Mouse (Mus musculus): ENCODE measurements at regions not wholly inside any gene's neighbourhood (a gene's known extent, or its start where the extent isn't known, plus 50 kb on each side); places are given as distances from the start of the nearest gene placed in this dataset.

DNA sequence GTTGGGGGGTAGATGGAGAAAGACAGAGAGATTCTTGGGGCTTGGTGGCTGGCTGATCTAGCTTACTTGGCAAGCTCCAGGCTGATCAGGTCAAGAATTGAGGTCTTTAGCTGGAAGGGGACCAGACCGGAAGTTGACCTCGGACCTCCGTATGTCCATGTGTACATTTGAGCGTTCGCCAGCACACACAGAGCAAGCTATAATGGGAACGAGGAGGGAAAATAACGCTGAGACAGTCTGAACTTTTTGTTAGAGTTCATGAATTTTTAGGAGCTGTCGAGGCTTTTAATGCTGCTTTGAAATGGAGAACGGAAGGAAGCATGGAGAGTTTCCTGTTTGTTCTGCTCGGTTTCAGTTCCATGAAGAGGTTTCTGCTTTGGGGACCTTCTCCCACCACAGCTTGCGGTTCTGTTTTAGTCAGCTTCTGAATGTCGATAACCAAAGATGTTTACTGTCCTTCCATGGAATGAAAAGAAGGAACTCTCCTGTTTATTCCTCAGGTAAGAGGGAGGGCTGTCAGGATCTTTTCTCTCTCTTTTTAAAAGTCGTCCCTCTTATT, 226.0 kb upstream of the Pkn2 start:
- H3K9me3 ChIP-seq (ENCODE audit: control insufficient read depth, low read length) = no peaks in the 10 kb centered on the region
- whole genome bisulfite sequencing = 69% methylated on average over 13 of the region's 13 CpGs
- peaks cover 3 to 7% of the 10 kb centered on the region in 2 experiments; a peak in 3 of 4 replicates for H3K4me1 ChIP-seq (ENCODE audit: control insufficient read depth in 2 of 2, insufficient read depth in 2 of 2, low read length in 2 of 2)
- H3K36me3 ChIP-seq (ENCODE audit: control insufficient read depth, insufficient read depth, low read length) = no peaks in the 10 kb centered on the region
- no peaks in the 10 kb centered on the region for H3K27me3 ChIP-seq (ENCODE audit: control insufficient read depth, insufficient read depth, low read length)
- no peak; the same call in 1 of the 2 replicates for ATAC-seq (ENCODE audit: insufficient number of reproducible peaks, insufficient read depth, low FRiP score, low read depth)
- no peak overlapping the region for H3K4me3 ChIP-seq (ENCODE audit: control insufficient read depth in 1 of 2, insufficient read depth in 1 of 2, low read depth in 1 of 2, low read length in 2 of 2)
- H3K4me2 ChIP-seq (ENCODE audit: low read length) = no peak overlapping the region
- no peak overlapping the region for H3K9ac ChIP-seq (ENCODE audit: low read length)
- H3K27ac ChIP-seq (replicated peaks in 1 of 2; ENCODE audit: control insufficient read depth in 1 of 2, insufficient read depth in 1 of 2, low read depth in 2 of 2, low read length in 2 of 2) = no peak overlapping the region

DNA sequence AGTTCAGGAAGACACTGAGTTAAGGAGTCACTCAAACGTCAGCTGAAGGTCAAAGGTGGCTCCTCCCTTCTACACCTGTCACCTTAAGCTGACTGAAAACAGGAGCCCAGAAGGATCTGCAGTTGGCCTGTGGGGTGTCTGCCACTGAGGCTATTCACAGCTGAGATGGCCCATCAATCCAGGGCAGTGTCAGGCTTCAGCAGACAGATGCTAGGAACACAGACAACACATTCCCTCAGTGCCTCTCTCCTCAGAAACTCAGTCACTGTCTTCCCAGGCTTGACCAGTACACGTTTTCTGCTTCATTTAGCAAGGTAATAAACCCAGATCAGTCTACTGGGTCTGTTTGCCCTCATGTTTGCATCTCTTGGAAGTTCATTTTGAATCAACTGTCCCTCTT, 222.9 kb upstream of the Pkn2 start:
- no peak overlapping the region for H3K4me3 ChIP-seq (ENCODE audit: control insufficient read depth in 1 of 2, insufficient read depth in 1 of 2, low read depth in 1 of 2, low read length in 2 of 2)
- no peak overlapping the region for H3K4me2 ChIP-seq (ENCODE audit: low read length)
- ATAC-seq (ENCODE audit: insufficient number of reproducible peaks, insufficient read depth, low FRiP score, low read depth) = no peak
- no peak overlapping the region for H3K9ac ChIP-seq (ENCODE audit: low read length)
- H3K27me3 ChIP-seq (ENCODE audit: control insufficient read depth, insufficient read depth, low read length) = no peaks in the 10 kb centered on the region
- 31% methylated on average over 2 of the region's 2 CpGs for WGBS
- no peaks in the 10 kb centered on the region for H3K36me3 ChIP-seq (ENCODE audit: control insufficient read depth, insufficient read depth, low read length)
- H3K4me1 ChIP-seq (ENCODE audit: control insufficient read depth in 2 of 2, insufficient read depth in 2 of 2, low read length in 2 of 2) = peaks cover 3 to 7% of the 10 kb centered on the region in 2 experiments; a peak in 3 of 4 replicates
- H3K9me3 ChIP-seq (ENCODE audit: control insufficient read depth, low read length) = no peaks in the 10 kb centered on the region
- no peak overlapping the region for H3K27ac ChIP-seq (replicated peaks in 1 of 2; ENCODE audit: control insufficient read depth in 1 of 2, insufficient read depth in 1 of 2, low read depth in 2 of 2, low read length in 2 of 2)

DNA sequence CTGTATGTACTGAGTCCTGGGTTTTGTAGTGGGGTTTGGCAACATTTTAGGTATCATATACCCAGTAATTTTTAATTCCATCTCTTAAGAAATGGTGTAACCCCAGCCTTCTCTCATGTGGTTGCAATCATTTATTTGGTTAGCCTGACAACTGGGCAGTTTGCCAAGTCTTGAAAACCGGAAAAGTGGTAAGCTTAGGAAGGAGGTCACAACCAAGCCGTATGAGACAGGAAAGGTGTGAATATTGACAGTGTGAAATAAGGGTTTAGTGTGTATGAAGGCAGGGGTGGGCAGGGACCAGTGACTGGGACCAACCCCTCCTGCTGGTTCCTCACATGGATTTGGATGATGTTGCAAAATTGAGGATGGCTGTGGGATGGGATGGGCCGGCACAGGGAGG, 221.5 kb upstream of the Pkn2 start:
- H3K4me3 ChIP-seq (ENCODE audit: control insufficient read depth in 1 of 2, insufficient read depth in 1 of 2, low read depth in 1 of 2, low read length in 2 of 2) = no peak overlapping the region
- 28% methylated on average over 3 of the region's 3 CpGs for WGBS
- no peak for ATAC-seq (ENCODE audit: insufficient number of reproducible peaks, insufficient read depth, low FRiP score, low read depth)
- H3K9ac ChIP-seq (ENCODE audit: low read length) = no peak overlapping the region
- no peak overlapping the region for H3K4me2 ChIP-seq (ENCODE audit: low read length)
- H3K36me3 ChIP-seq (ENCODE audit: control insufficient read depth, insufficient read depth, low read length) = no peaks in the 10 kb centered on the region
- no peak overlapping the region for H3K27ac ChIP-seq (replicated peaks in 1 of 2; ENCODE audit: control insufficient read depth in 1 of 2, insufficient read depth in 1 of 2, low read depth in 2 of 2, low read length in 2 of 2)
- H3K4me1 ChIP-seq (ENCODE audit: control insufficient read depth in 2 of 2, insufficient read depth in 2 of 2, low read length in 2 of 2) = peaks cover 3 to 7% of the 10 kb centered on the region in 2 experiments; a peak in 3 of 4 replicates
- no peaks in the 10 kb centered on the region for H3K9me3 ChIP-seq (ENCODE audit: control insufficient read depth, low read length)
- no peaks in the 10 kb centered on the region for H3K27me3 ChIP-seq (ENCODE audit: control insufficient read depth, insufficient read depth, low read length)

DNA sequence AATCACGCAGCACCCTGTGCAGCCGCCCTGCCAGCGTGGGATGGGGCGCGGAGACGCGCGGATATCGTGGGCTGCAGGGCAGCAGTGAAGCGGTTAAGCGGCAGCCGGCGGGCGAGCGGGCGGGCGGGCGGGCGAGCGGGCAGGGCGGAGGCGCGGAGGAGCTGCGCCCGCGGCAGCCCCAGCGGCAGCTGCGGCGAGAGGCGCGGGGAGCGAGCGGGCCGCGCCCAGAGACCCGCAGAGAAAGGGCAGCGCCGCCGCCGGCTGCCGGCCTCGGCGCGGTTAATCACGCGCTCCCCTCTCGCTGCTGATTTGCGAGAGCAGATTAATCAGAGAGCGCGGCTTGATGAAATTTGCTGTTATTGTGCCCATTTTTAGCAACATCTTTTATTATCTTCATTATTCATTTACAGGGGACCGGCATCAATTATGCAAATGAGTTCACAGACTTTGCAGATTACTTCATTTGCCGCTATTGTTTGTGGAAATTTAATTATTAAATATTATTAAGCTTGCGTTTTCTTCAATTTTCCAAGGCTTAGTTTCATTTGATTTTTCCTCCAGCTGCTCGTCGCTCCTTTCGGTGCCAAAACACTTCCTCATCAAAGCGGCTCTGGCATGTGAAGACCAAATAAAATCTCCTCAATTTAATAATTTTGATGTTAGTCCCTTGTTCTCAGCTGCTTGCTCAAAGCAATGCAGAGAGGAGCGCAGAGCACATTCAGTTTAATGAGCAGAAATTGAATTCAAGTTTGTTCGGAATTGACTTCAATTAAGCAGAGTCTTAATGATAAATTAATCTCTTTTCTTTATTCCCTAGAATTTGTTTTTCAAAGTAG, 219.2 kb upstream of the Pkn2 start:
- peak overlapping the region; percentile 78 for H3K4me2 ChIP-seq (ENCODE audit: low read length)
- H3K9ac ChIP-seq (ENCODE audit: low read length) = peak overlapping the region; percentile 77
- no peak for ATAC-seq (ENCODE audit: insufficient number of reproducible peaks, insufficient read depth, low FRiP score, low read depth)
- H3K36me3 ChIP-seq (ENCODE audit: control insufficient read depth, insufficient read depth, low read length) = no peaks in the 10 kb centered on the region
- H3K27ac ChIP-seq (replicated peaks in 1 of 2; ENCODE audit: control insufficient read depth in 1 of 2, insufficient read depth in 1 of 2, low read depth in 2 of 2, low read length in 2 of 2) = peak overlapping the region in 1 of 2 experiments; percentile 32; a peak in 1 of 4 replicates
- H3K27me3 ChIP-seq (ENCODE audit: control insufficient read depth, insufficient read depth, low read length) = no peaks in the 10 kb centered on the region
- peak overlapping the region; percentile 52 to 55 for H3K4me3 ChIP-seq (ENCODE audit: control insufficient read depth in 1 of 2, insufficient read depth in 1 of 2, low read depth in 1 of 2, low read length in 2 of 2)
- peaks cover 3 to 7% of the 10 kb centered on the region in 2 experiments; a peak in 3 of 4 replicates for H3K4me1 ChIP-seq (ENCODE audit: control insufficient read depth in 2 of 2, insufficient read depth in 2 of 2, low read length in 2 of 2)
- H3K9me3 ChIP-seq (ENCODE audit: control insufficient read depth, low read length) = no peaks in the 10 kb centered on the region
- 3% methylated on average over 59 of the region's 59 CpGs for WGBS

DNA sequence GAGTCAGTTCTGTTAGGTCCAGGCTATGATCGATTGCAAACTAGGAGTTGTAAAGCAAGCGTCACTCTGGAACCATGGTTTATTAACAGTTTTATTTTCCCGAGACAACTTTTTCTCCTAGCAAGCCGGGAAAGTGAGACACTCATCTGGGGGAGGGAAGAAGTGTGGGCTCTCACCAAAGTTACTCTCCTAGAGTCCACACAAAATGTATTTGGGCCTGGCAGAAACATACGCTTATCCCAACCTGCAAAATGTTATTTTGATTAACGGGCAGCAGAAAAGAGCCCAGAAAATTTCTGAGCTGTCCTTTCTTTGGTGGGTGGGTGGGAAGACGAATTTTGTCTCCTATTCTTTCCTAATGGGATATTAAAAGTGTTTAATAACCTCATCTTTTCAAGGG, 218.4 kb upstream of the Pkn2 start:
- Histone ChIP-seq H3K36me3 (ENCODE audit: control insufficient read depth, insufficient read depth, low read length) (no peaks in the 10 kb centered on the region), H3K4me1 (ENCODE audit: control insufficient read depth in 2 of 2, insufficient read depth in 2 of 2, low read length in 2 of 2) (peaks cover 3 to 7% of the 10 kb centered on the region in 2 experiments; a peak in 3 of 4 replicates), H3K27ac (replicated peaks in 1 of 2; ENCODE audit: control insufficient read depth in 1 of 2, insufficient read depth in 1 of 2, low read depth in 2 of 2, low read length in 2 of 2) (no peak overlapping the region), H3K4me3 (ENCODE audit: control insufficient read depth in 1 of 2, insufficient read depth in 1 of 2, low read depth in 1 of 2, low read length in 2 of 2) (peak overlapping the region in 1 of 2 experiments; percentile 52; a peak in 1 of 4 replicates), H3K4me2 (ENCODE audit: low read length) (peak overlapping the region; percentile 78), H3K9me3 (ENCODE audit: control insufficient read depth, low read length) (no peaks in the 10 kb centered on the region), H3K27me3 (ENCODE audit: control insufficient read depth, insufficient read depth, low read length) (no peaks in the 10 kb centered on the region), H3K9ac (ENCODE audit: low read length) (peak overlapping the region; percentile 77)
- no peak for ATAC-seq (ENCODE audit: insufficient number of reproducible peaks, insufficient read depth, low FRiP score, low read depth)
- 77% methylated on average over 7 of the region's 7 CpGs for WGBS

DNA sequence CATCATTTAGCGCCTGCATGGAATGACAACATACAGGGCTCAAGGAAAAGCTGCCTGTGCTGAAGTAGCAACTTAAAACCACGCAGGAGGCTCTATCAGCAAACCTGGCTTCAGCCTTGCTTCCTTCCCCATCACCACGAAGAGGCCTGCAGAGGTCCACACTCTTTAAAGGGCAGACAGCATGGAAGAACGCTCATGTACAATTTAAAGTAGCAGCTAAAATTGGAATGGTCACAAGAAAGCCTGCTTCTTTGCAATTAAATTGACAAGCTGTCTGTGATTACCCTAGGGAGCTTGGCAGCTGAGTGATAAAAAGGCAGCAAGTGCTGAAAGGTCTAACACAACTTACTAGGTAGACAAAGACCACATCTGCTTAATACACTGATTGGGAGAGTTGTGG, 210.4 kb upstream of the Pkn2 start:
- ATAC-seq (ENCODE audit: insufficient number of reproducible peaks, insufficient read depth, low FRiP score, low read depth) = peak; percentile 80
- H3K9ac ChIP-seq (ENCODE audit: low read length) = peak overlapping the region; percentile 34; the same call in 1 of the 2 replicates
- H3K4me3 ChIP-seq (ENCODE audit: control insufficient read depth in 1 of 2, insufficient read depth in 1 of 2, low read depth in 1 of 2, low read length in 2 of 2) = no peak overlapping the region
- peaks cover 11 to 34% of the 10 kb centered on the region in 2 experiments for H3K4me1 ChIP-seq (ENCODE audit: control insufficient read depth in 2 of 2, insufficient read depth in 2 of 2, low read length in 2 of 2)
- H3K27me3 ChIP-seq (ENCODE audit: control insufficient read depth, insufficient read depth, low read length) = no peaks in the 10 kb centered on the region
- H3K36me3 ChIP-seq (ENCODE audit: control insufficient read depth, insufficient read depth, low read length) = no peaks in the 10 kb centered on the region
- 7% methylated on average over 4 of the region's 4 CpGs for WGBS
- peak overlapping the region; percentile 46 for H3K4me2 ChIP-seq (ENCODE audit: low read length)
- H3K9me3 ChIP-seq (ENCODE audit: control insufficient read depth, low read length) = peaks cover 3% of the 10 kb centered on the region; the same call in 1 of the 2 replicates
- peak overlapping the region; percentile 92 to 93 for H3K27ac ChIP-seq (replicated peaks in 1 of 2; ENCODE audit: control insufficient read depth in 1 of 2, insufficient read depth in 1 of 2, low read depth in 2 of 2, low read length in 2 of 2)

DNA sequence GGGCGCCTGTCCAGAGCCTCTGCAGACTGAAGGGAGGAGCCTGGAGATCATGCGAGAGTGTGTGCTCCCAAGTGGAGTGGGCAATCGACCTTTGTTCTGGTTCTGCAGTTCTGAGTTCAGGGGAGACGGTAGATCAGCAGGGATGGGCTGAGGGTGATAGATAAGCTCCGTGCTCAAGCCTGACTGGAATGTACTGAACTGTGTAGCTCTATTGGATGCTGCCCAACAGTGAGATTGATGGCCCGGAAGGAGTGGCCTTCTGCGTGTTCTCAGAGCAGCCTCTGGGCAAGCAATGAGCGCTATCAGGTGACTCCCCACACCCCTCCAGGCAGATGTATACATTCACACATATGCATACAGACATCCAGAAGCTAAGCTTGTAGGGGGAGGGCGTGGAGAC, 209.1 kb upstream of the Pkn2 start:
- Histone ChIP-seq H3K27me3 (ENCODE audit: control insufficient read depth, insufficient read depth, low read length) (no peaks in the 10 kb centered on the region), H3K9me3 (ENCODE audit: control insufficient read depth, low read length) (peaks cover 3% of the 10 kb centered on the region; the same call in 1 of the 2 replicates), H3K27ac (replicated peaks in 1 of 2; ENCODE audit: control insufficient read depth in 1 of 2, insufficient read depth in 1 of 2, low read depth in 2 of 2, low read length in 2 of 2) (peak overlapping the region; percentile 79 to 92), H3K9ac (ENCODE audit: low read length) (no peak overlapping the region), H3K4me3 (ENCODE audit: control insufficient read depth in 1 of 2, insufficient read depth in 1 of 2, low read depth in 1 of 2, low read length in 2 of 2) (no peak overlapping the region), H3K4me1 (ENCODE audit: control insufficient read depth in 2 of 2, insufficient read depth in 2 of 2, low read length in 2 of 2) (peaks cover 11 to 34% of the 10 kb centered on the region in 2 experiments), H3K36me3 (ENCODE audit: control insufficient read depth, insufficient read depth, low read length) (no peaks in the 10 kb centered on the region), H3K4me2 (ENCODE audit: low read length) (peak overlapping the region; percentile 14)
- peak; percentile 80 for ATAC-seq (ENCODE audit: insufficient number of reproducible peaks, insufficient read depth, low FRiP score, low read depth)
- WGBS = 13% methylated on average over 9 of the region's 9 CpGs

All from heart, embryonic 14.5 days (tissue).